In the genomic region with DNA sequence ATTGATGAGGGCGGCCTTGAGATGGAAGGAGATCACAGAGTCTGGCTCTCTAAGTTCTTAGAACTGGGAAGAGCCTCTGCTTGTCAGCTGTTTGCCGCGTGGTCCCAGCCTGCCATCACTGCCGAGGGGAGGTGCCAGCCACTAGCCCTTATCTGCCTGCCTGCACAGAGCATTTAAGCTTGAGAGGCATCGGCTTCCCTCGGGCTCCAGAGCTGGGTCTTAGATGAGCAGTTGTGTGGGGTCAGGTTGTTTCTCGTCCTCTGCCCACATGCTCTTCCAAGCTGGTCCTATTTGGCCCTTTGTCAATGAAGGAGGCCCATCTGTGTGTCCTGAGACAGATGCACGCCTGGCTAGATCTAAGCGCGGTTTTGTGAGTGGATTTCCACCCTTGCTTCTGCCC, we compare ENCODE assay signal across 13 mouse cellular contexts. TPM values are rescaled to one million over a fixed set of nuclear protein-coding genes. Genes with fewer than 3 reads are reported as not detected.
DNase-seq lines count a peak whose midpoint lies in the region; ATAC-seq lines count a peak whose summit lies in the region.
"Had no signal": no experiment of that assay in that cellular context is flagged by ENCODE, and none has a peak within 500 bp of the region (broad histone marks: within the 10 kb centered on the region; RNA-seq: fewer than 3 reads in every experiment).

No protein-coding gene starts in this region.

- no peak overlapping the region for H3K9ac ChIP-seq in forebrain, embryonic 16.5 days (replicated peaks; ENCODE audit: low read depth, low read length)
- no peak overlapping the region for H3K9ac ChIP-seq in forebrain, embryonic 11.5 days (ENCODE audit: low read length)
- H3K9ac ChIP-seq: liver, postnatal 0 days had no signal

- no peak overlapping the region for H3K27ac ChIP-seq in forebrain, embryonic 16.5 days (ENCODE audit: low read length)
- H3K27ac ChIP-seq in forebrain, embryonic 11.5 days (ENCODE audit: low read depth, low read length): no peak overlapping the region
- H3K27ac ChIP-seq: limb, embryonic 10.5 days had no signal

- H3K9me3 ChIP-seq in forebrain, embryonic 16.5 days (ENCODE audit: control insufficient read depth, low read length): no peaks in the 10 kb centered on the region
- H3K9me3 ChIP-seq in forebrain, embryonic 11.5 days (ENCODE audit: control insufficient read depth, low read length): no peaks in the 10 kb centered on the region
- H3K9me3 ChIP-seq: limb, embryonic 10.5 days; megakaryocyte, embryonic 14.5 days had no signal

- no peak for DNase-seq in forebrain, embryonic 11.5 days (ENCODE audit: low spot score)
- DNase-seq in right cerebral cortex, adult 18-20 months: peak; percentile 26
- DNase-seq in right cerebral cortex, postnatal 36 days (ENCODE audit: low spot score in 2 of 2): no peak
- peak; percentile 25 for DNase-seq in gastrocnemius, postnatal 10 days
- no peak for DNase-seq in testis, postnatal 10 days (ENCODE audit: low spot score)
- DNase-seq in heart, adult 18-20 months: no peak
- DNase-seq: kidney, adult 18-20 months; liver, postnatal 0 days; thymus, adult 18-20 months had no signal

- H3K4me1 ChIP-seq in forebrain, embryonic 16.5 days (replicated peaks; ENCODE audit: control insufficient read depth, insufficient read depth, low read length): peaks cover 13% of the 10 kb centered on the region
- peaks cover 10% of the 10 kb centered on the region; the same call in 1 of the 2 replicates for H3K4me1 ChIP-seq in forebrain, embryonic 11.5 days (replicated peaks; ENCODE audit: control insufficient read depth, insufficient read depth, low read length)
- H3K4me1 ChIP-seq: limb, embryonic 10.5 days; megakaryocyte, embryonic 14.5 days had no signal

- no peaks in the 10 kb centered on the region for H3K36me3 ChIP-seq in forebrain, embryonic 16.5 days (ENCODE audit: control insufficient read depth, insufficient read depth)
- H3K36me3 ChIP-seq in forebrain, embryonic 11.5 days (ENCODE audit: control insufficient read depth, insufficient read depth, low read length): no peaks in the 10 kb centered on the region
- H3K36me3 ChIP-seq: limb, embryonic 10.5 days had no signal

- 63% methylated on average over 10 of the region's 10 CpGs for WGBS in forebrain, embryonic 16.5 days
- 64% methylated on average over 10 of the region's 10 CpGs for WGBS in forebrain, embryonic 11.5 days

- no peak overlapping the region for H3K4me2 ChIP-seq in forebrain, embryonic 16.5 days (ENCODE audit: low read length)
- no peak overlapping the region for H3K4me2 ChIP-seq in forebrain, embryonic 11.5 days (ENCODE audit: low read depth, low read length, severe bottlenecking)

- no peaks in the 10 kb centered on the region for H3K27me3 ChIP-seq in forebrain, embryonic 16.5 days (replicated peaks; ENCODE audit: control insufficient read depth, insufficient read depth, low read length)
- no peaks in the 10 kb centered on the region for H3K27me3 ChIP-seq in forebrain, embryonic 11.5 days (ENCODE audit: control insufficient read depth, insufficient read depth, low read length)

- no peak overlapping the region for H3K4me3 ChIP-seq in forebrain, embryonic 16.5 days (replicated peaks; ENCODE audit: low read length)
- H3K4me3 ChIP-seq in forebrain, embryonic 11.5 days (ENCODE audit: low read depth, low read length): no peak overlapping the region
- H3K4me3 ChIP-seq: limb, embryonic 10.5 days; megakaryocyte, embryonic 14.5 days had no signal

- ATAC-seq in forebrain, embryonic 16.5 days: 0 out of 2 replicates have a peak, but pooled peaks have one; percentile 18
- ATAC-seq in forebrain, embryonic 11.5 days (replicated peaks; ENCODE audit: low FRiP score): no peak
- ATAC-seq: CD4-positive, CD25-positive, alpha-beta regulatory T cell, adult 4 months; liver, postnatal 0 days had no signal

RNA-seq across cellular contexts. Expression of gene Mapre3, which starts 10.7 kb away (rescaled TPM):
- 98.6 and 118 TPM in 2 replicates for polyA plus RNA-seq in forebrain, embryonic 16.5 days (2015; fragmentation: Nextera tagmentation; extraction: Ambion mirVana)
- 37.5 and 39.7 TPM in 2 replicates for polyA plus RNA-seq in forebrain, embryonic 11.5 days (2014; fragmentation: Nextera tagmentation; extraction: Ambion mirVana)
- total RNA-seq in gastrocnemius, postnatal 10 days (2021): 10 to 100 TPM; 65.0 to 81.1 TPM
- total RNA-seq in heart, adult 18-20 months (2021): 10 to 100 TPM; 37.0 to 42.8 TPM

RNA-seq across cellular contexts. Expression of gene Tmem214, which starts 42.6 kb away (rescaled TPM):
- polyA plus RNA-seq in forebrain, embryonic 16.5 days (2015; fragmentation: Nextera tagmentation; extraction: Ambion mirVana): 50.6 and 52.7 TPM in 2 replicates
- polyA plus RNA-seq in forebrain, embryonic 11.5 days (2014; fragmentation: Nextera tagmentation; extraction: Ambion mirVana): 49.8 and 52.2 TPM in 2 replicates
- total RNA-seq in gastrocnemius, postnatal 10 days (2021): 10 to 100 TPM; 40.4 to 46.9 TPM
- 10 to 100 TPM; 34.4 to 38.6 TPM for total RNA-seq in heart, adult 18-20 months (2021)

Comparison
In these comparisons a context has a peak if more than half of its experiments do, and no peak if none do; other contexts are left out.
1. DNase-seq: peak in right cerebral cortex, adult 18-20 months (single experiment) and gastrocnemius, postnatal 10 days (single experiment); none in forebrain, embryonic 11.5 days (single experiment), right cerebral cortex, postnatal 36 days (0 of 2), testis, postnatal 10 days (single experiment) and heart, adult 18-20 months (0 of 2).